Mouse (Mus musculus): ENCODE results near the gene Wwox.

The Wwox gene

DNA sequence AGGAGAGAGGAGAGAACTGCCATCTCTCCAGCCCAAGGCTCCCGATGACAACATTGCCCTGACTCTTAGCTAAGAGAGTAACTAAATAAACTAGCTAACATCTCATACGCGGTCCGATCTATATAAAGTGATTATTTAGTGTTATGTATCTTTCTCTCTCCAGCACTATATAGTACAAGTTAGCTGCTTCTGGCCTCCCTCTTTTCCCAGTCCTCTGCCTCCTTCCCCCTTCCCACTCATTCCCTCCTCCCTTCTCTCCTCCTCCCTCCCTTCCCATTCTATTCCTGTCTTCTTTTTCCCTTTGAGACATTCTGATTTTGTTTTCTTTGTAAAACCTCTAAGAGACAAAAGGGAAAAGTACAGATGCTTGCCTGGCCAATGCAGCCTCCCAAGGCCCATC, 414.3 kb downstream of the Wwox start:
- DNase-seq (ENCODE audit: low spot score in 2 of 2): no peak

- DNase-seq (ENCODE audit: low spot score in 2 of 2): no peak
Observed at GRCm38 (mm10) chr8:114855833-114856232, 416.4 kb downstream of the Wwox start.

- no peak for DNase-seq (ENCODE audit: low spot score in 2 of 2)
Observed at GRCm38 (mm10) chr8:114865911-114866310, 426.5 kb downstream of the Wwox start.

DNA sequence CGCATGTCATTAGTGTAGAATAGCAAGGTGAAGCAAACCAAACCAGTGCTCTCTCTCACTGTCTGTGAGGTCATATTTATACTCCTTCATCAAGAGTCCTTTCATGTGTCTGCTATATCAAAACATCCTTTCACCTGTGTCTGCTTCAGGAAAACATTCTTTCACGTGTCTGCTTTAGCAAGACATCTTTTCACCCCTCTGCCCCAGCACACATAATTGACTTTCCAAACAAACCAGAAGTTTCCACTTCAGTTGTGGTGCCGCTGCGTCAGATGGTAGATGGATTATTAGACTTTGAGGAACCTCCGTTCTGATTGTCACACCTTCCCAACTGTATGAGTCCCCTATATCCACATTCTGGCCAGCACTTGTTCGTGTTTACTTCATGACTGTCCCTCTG, 429.9 kb downstream of the Wwox start:
- no peak for DNase-seq (ENCODE audit: low spot score in 2 of 2)

- DNase-seq (ENCODE audit: low spot score in 2 of 2): no peak
Observed at GRCm38 (mm10) chr8:114870410-114870809, 431.0 kb downstream of the Wwox start.

- no peak for DNase-seq (ENCODE audit: low spot score in 2 of 2)
Observed at GRCm38 (mm10) chr8:114872491-114872890, 433.0 kb downstream of the Wwox start.

- DNase-seq (ENCODE audit: low spot score in 2 of 2): no peak
Observed at GRCm38 (mm10) chr8:114875161-114875560, 435.7 kb downstream of the Wwox start.

- DNase-seq (ENCODE audit: low spot score in 2 of 2): no peak
Observed at GRCm38 (mm10) chr8:114876161-114876611, 436.7 kb downstream of the Wwox start.

- no peak for DNase-seq (ENCODE audit: low spot score in 2 of 2)
Observed at GRCm38 (mm10) chr8:114876696-114877206, 437.3 kb downstream of the Wwox start.

- no peak for DNase-seq (ENCODE audit: low spot score in 2 of 2)
Observed at GRCm38 (mm10) chr8:114877234-114877633, 437.8 kb downstream of the Wwox start.

- no peak for DNase-seq (ENCODE audit: low spot score in 2 of 2)
Observed at GRCm38 (mm10) chr8:114878449-114879276, 439.2 kb downstream of the Wwox start.

DNA sequence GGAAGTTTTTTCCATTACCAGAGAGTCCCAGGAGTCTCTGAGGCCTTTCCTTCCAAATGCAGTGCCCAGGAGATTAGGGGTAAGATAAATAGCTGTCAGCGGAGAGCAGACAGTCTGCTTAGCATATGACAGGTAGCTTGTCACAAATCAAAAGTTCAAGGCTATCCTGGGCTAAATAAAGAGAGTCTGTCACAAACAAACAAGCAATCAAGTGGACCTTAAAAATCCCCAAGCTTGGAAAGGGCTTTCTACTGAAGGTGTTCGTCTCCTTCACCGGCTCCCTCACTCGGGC, 439.8 kb downstream of the Wwox start:
- no peak for DNase-seq (ENCODE audit: low spot score in 2 of 2)

GRCm38 (mm10) chr8:114879678-114880077, 440.2 kb downstream of the Wwox start:
- no peak for DNase-seq (ENCODE audit: low spot score in 2 of 2)

DNA sequence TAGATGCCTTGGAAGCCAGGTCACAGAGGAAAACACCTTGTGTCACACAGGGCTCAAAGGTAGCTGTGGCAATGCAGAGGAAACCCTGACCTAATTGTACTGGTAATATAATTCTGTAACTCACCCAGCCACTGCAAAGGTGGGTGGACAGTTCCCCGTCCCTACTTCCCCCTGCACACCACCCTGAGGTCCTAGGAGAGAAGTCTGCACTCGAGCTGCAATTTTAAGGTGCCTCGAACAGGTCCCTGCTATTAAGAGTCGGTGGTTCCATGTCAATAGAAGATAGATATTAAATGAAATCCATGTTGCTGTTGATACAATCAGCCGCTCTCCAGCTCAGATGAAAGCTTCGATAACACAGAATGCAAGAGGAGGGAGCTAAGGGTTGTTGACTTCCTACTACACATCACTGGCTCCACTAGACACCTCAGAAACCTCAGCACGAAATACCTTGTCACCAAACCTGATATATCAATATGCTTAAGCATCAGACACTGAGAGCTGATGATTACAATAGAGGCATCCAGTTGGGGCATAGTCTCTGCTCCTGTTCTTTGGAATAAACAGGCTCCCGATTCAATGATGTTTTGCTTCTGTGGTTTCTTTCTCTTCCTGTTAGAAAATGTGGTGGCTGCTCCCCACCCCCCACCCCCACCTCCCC, 441.1 kb downstream of the Wwox start:
- DNase-seq (ENCODE audit: low spot score in 2 of 2): no peak

DNA sequence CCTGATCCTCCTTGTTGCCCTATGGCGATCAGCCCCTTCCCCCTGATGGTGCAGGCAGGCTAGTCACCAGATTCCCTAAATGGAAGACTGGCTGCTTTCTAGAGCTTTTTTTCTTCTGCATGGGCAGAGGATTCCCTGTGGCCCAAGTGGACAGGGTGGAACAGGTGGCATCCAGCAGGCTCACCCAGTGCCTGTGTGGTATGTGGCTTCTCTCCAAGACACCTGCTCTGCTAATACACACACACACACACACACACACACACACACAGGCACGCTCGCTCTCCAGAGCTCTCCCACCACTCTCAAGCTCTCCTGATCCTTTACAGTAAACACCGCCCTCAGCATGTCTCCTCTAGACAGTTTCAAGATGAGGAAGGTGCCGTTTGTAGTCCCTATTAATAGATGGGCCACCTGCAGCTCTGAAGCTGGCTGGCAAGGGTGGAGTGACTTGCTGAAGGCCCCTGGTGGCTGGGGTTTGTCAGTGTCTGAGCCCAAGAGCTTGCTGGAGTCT, 442.5 kb downstream of the Wwox start:
- DNase-seq (ENCODE audit: low spot score in 2 of 2): no peak

DNA sequence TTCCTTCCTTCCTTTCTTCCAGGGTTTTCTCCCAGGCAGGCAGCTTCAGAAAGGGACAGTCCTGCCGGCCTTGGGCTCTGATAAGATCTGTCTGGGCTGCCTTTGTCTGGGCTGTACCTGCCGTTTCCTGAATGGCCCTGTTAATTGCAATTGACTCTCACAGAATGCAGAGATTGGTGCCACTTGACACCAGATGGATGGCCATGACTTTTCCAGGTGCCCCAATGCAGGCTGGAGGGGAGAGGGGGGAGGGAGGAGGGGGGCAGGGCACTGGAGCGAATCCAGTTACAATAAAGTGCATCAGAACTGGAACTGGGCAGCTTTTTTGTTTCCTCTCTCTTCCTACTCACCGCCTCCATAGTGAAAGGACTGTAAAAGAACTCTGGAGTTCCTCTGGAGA, 443.0 kb downstream of the Wwox start:
- DNase-seq (ENCODE audit: low spot score in 2 of 2): no peak

DNA sequence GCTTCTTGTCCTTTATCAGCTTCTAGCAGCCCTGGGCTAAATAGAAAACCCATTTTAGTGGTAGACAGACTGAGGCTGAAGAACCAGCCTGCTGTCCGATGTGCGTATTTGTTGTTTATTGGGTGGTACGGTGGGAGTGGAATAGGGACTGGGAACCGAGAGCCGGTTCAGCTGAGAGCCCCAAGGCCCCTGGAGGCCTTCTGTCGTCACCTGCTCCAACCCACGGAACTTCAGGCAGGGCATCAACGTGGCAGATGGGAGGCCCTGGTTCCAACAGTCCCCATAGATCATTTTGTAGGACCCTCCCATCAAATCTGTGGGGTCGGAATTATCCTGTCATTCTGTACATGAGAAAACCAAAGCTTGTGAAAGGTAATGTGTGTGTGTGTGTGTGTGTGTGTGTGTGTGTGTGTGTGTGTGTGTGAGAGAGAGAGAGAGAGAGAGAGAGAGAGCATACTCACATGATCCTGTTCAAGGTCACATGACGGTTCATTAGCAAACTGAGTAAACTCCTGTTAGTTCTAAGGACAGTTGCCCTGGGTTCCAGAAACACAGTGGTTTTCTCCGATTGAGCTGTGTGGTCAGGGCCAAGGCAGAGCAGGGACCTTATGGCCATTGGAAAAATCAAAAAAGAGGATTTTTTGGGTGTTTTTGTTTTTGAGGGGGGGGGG, 443.6 kb downstream of the Wwox start:
- DNase-seq (ENCODE audit: low spot score in 2 of 2): no peak

- DNase-seq (ENCODE audit: low spot score in 2 of 2): no peak
Observed at GRCm38 (mm10) chr8:114883967-114884366, 444.5 kb downstream of the Wwox start.

- DNase-seq (ENCODE audit: low spot score in 2 of 2): no peak
Observed at GRCm38 (mm10) chr8:114885026-114885592, 445.7 kb downstream of the Wwox start.

DNA sequence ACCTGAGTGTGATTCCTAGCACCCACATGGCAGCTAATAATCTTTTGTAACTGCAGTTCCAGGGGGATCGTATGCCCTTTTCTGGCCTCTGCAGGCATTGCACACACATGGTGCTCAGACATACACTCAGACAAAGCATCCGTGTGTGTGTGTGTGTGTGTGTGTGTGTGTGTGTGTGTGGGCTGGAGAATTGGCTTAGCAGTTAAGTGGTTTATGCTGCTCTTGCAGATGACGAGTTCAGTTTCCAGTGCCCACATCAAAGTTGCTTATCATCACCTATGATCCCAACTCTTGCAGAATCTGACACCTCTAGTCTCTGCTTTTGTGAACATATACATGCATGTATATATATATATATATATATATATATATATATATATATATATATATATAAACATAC, 448.9 kb downstream of the Wwox start:
- no peak for DNase-seq (ENCODE audit: low spot score in 2 of 2)

DNA sequence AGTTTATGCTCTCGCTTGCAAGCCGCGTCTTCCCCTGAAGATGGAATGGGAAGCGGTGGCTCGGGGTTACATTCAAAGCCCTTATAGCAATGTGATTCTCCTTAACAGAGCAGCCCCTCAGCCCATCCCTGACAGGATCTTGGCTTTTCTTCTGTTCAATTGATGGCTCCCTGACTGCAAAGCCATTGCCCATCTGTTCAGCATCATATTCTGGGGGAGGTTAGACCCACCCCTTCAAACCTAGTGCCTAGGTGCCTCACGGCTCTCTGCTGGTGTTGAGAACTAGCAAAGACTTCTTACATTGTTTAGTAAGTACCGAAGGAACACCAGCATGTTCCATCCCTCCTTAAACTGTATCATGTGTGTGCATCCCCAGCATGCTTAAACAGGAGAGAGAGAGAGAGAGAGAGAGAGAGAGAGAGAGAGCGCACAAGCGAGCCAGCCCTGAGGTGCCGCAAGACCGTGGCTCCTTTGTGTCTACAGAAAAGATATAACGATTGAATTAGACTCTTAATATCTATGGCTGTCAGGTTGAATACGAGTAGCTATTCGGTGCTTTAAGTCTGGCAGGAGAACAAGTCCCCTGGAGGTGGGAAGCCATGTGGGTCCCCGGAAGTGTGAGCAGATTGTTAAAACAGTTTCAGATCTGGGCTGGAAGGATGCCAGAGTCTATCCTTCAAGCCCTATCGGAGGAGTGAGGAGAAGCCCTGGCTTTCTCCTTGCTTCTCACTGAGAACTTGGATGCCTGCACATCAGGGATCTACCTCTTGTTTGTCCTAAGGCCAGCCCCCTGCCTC, 450.3 kb downstream of the Wwox start:
- DNase-seq (ENCODE audit: low spot score in 2 of 2): no peak
